Mouse (Mus musculus): ENCODE results near the gene Tpst2. TPM values are rescaled to one million over a fixed set of nuclear protein-coding genes. Genes with fewer than 3 reads are reported as not detected.

Gene Tpst2
- polyA plus RNA-seq, 1 experiment from 2014 or later = 30.0 TPM

- Histone ChIP-seq H3K36me3 (ENCODE audit: control insufficient read depth, insufficient read depth, low read length) (no peaks in the 10 kb centered on the region), H3K9me3 (ENCODE audit: control insufficient read depth, low read length) (no peaks in the 10 kb centered on the region), H3K4me2 (ENCODE audit: low read depth) (no peak overlapping the region), H3K9ac (ENCODE audit: low read length) (no peak overlapping the region), H3K27me3 (ENCODE audit: control insufficient read depth, insufficient read depth, low read length) (no peaks in the 10 kb centered on the region), H3K27ac (ENCODE audit: low read depth, low read length) (no peak overlapping the region), H3K4me3 (ENCODE audit: low read depth, low read length) (no peak overlapping the region), H3K4me1 (ENCODE audit: control insufficient read depth, insufficient read depth, low read length) (no peaks in the 10 kb centered on the region)
- 78% methylated on average over 9 of the region's 9 CpGs for WGBS
- DNase-seq (ENCODE audit: low spot score) (no peak), ATAC-seq (ENCODE audit: insufficient read depth, low FRiP score, low TSS enrichment) (no peak)
Observed at GRCm38 (mm10) chr5:112282780-112283482, 6.4 kb downstream of the Tpst2 start.

GRCm38 (mm10) chr5:112283543-112284202 is 7.2 kb downstream of the Tpst2 start:
- H3K4me2 ChIP-seq (ENCODE audit: low read depth) = no peak overlapping the region
- H3K4me3 ChIP-seq (ENCODE audit: low read depth, low read length) = no peak overlapping the region
- no peak for ATAC-seq (ENCODE audit: insufficient read depth, low FRiP score, low TSS enrichment)
- H3K4me1 ChIP-seq (ENCODE audit: control insufficient read depth, insufficient read depth, low read length) = no peaks in the 10 kb centered on the region
- H3K9ac ChIP-seq (ENCODE audit: low read length) = no peak overlapping the region
- WGBS = 78% methylated on average over 10 of the region's 10 CpGs
- H3K27me3 ChIP-seq (ENCODE audit: control insufficient read depth, insufficient read depth, low read length) = no peaks in the 10 kb centered on the region
- no peaks in the 10 kb centered on the region for H3K36me3 ChIP-seq (ENCODE audit: control insufficient read depth, insufficient read depth, low read length)
- no peak for DNase-seq (ENCODE audit: low spot score)
- no peaks in the 10 kb centered on the region for H3K9me3 ChIP-seq (ENCODE audit: control insufficient read depth, low read length)
- H3K27ac ChIP-seq (ENCODE audit: low read depth, low read length) = no peak overlapping the region

- Histone ChIP-seq H3K4me3 (ENCODE audit: low read depth, low read length) (no peak overlapping the region), H3K36me3 (ENCODE audit: control insufficient read depth, insufficient read depth, low read length) (no peaks in the 10 kb centered on the region), H3K4me2 (ENCODE audit: low read depth) (no peak overlapping the region), H3K27ac (ENCODE audit: low read depth, low read length) (no peak overlapping the region), H3K9me3 (ENCODE audit: control insufficient read depth, low read length) (no peaks in the 10 kb centered on the region), H3K27me3 (ENCODE audit: control insufficient read depth, insufficient read depth, low read length) (no peaks in the 10 kb centered on the region), H3K4me1 (ENCODE audit: control insufficient read depth, insufficient read depth, low read length) (no peaks in the 10 kb centered on the region), H3K9ac (ENCODE audit: low read length) (no peak overlapping the region)
- ATAC-seq (ENCODE audit: insufficient read depth, low FRiP score, low TSS enrichment) = no peak
- DNase-seq (ENCODE audit: low spot score) = no peak
- WGBS = 79% methylated on average over 6 of the region's 7 CpGs
Observed at GRCm38 (mm10) chr5:112284203-112284582, 7.7 kb downstream of the Tpst2 start.

- H3K4me1 ChIP-seq (ENCODE audit: control insufficient read depth, insufficient read depth, low read length) = no peaks in the 10 kb centered on the region
- WGBS = 94% methylated on average over 7 of the region's 7 CpGs
Observed at GRCm38 (mm10) chr5:112285548-112286085, 9.1 kb downstream of the Tpst2 start.

GRCm38 (mm10) chr5:112286608-112286983 is 10.1 kb downstream of the Tpst2 start:
- ATAC-seq (ENCODE audit: insufficient read depth, low FRiP score, low TSS enrichment) (no peak), DNase-seq (ENCODE audit: low spot score) (no peak)
- Histone ChIP-seq H3K4me3 (ENCODE audit: low read depth, low read length) (no peak overlapping the region), H3K36me3 (ENCODE audit: control insufficient read depth, insufficient read depth, low read length) (no peaks in the 10 kb centered on the region), H3K27ac (ENCODE audit: low read depth, low read length) (no peak overlapping the region), H3K9ac (ENCODE audit: low read length) (no peak overlapping the region), H3K9me3 (ENCODE audit: control insufficient read depth, low read length) (no peaks in the 10 kb centered on the region), H3K27me3 (ENCODE audit: control insufficient read depth, insufficient read depth, low read length) (no peaks in the 10 kb centered on the region), H3K4me2 (ENCODE audit: low read depth) (no peak overlapping the region), H3K4me1 (ENCODE audit: control insufficient read depth, insufficient read depth, low read length) (no peaks in the 10 kb centered on the region)
- 75% methylated on average over 2 of the region's 2 CpGs for WGBS

More at GRCm38 (mm10) chr5:112285548-112286085, 9.1 kb downstream of the Tpst2 start:
- Histone ChIP-seq H3K27me3 (ENCODE audit: control insufficient read depth, insufficient read depth, low read length) (no peaks in the 10 kb centered on the region), H3K9ac (ENCODE audit: low read length) (no peak overlapping the region), H3K9me3 (ENCODE audit: control insufficient read depth, low read length) (no peaks in the 10 kb centered on the region), H3K36me3 (ENCODE audit: control insufficient read depth, insufficient read depth, low read length) (no peaks in the 10 kb centered on the region), H3K4me3 (ENCODE audit: low read depth, low read length) (no peak overlapping the region), H3K27ac (ENCODE audit: low read depth, low read length) (no peak overlapping the region), H3K4me2 (ENCODE audit: low read depth) (no peak overlapping the region)
- no peak for ATAC-seq (ENCODE audit: insufficient read depth, low FRiP score, low TSS enrichment)
- DNase-seq (ENCODE audit: low spot score) = no peak

GRCm38 (mm10) chr5:112286984-112287641 is 10.6 kb downstream of the Tpst2 start:
- no peak for ATAC-seq (ENCODE audit: insufficient read depth, low FRiP score, low TSS enrichment)
- no peak overlapping the region for H3K4me2 ChIP-seq (ENCODE audit: low read depth)
- H3K27ac ChIP-seq (ENCODE audit: low read depth, low read length) = no peak overlapping the region
- no peak overlapping the region for H3K4me3 ChIP-seq (ENCODE audit: low read depth, low read length)
- WGBS = 85% methylated on average over 11 of the region's 11 CpGs
- no peaks in the 10 kb centered on the region for H3K4me1 ChIP-seq (ENCODE audit: control insufficient read depth, insufficient read depth, low read length)
- H3K9me3 ChIP-seq (ENCODE audit: control insufficient read depth, low read length) = no peaks in the 10 kb centered on the region
- no peak overlapping the region for H3K9ac ChIP-seq (ENCODE audit: low read length)
- H3K36me3 ChIP-seq (ENCODE audit: control insufficient read depth, insufficient read depth, low read length) = no peaks in the 10 kb centered on the region
- DNase-seq (ENCODE audit: low spot score) = no peak
- H3K27me3 ChIP-seq (ENCODE audit: control insufficient read depth, insufficient read depth, low read length) = no peaks in the 10 kb centered on the region

- DNase-seq (ENCODE audit: low spot score) (no peak), ATAC-seq (ENCODE audit: insufficient read depth, low FRiP score, low TSS enrichment) (no peak)
- WGBS = 96% methylated on average over 2 of the region's 2 CpGs
- Histone ChIP-seq H3K36me3 (ENCODE audit: control insufficient read depth, insufficient read depth, low read length) (no peaks in the 10 kb centered on the region), H3K9me3 (ENCODE audit: control insufficient read depth, low read length) (no peaks in the 10 kb centered on the region), H3K27ac (ENCODE audit: low read depth, low read length) (no peak overlapping the region), H3K4me1 (ENCODE audit: control insufficient read depth, insufficient read depth, low read length) (no peaks in the 10 kb centered on the region), H3K9ac (ENCODE audit: low read length) (no peak overlapping the region), H3K4me2 (ENCODE audit: low read depth) (no peak overlapping the region), H3K4me3 (ENCODE audit: low read depth, low read length) (no peak overlapping the region), H3K27me3 (ENCODE audit: control insufficient read depth, insufficient read depth, low read length) (no peaks in the 10 kb centered on the region)
Observed at GRCm38 (mm10) chr5:112287652-112288051, 11.2 kb downstream of the Tpst2 start.

GRCm38 (mm10) chr5:112288193-112289141 is 12.0 kb downstream of the Tpst2 start:
- no peak overlapping the region for H3K4me3 ChIP-seq (ENCODE audit: low read depth, low read length)
- no peak overlapping the region for H3K9ac ChIP-seq (ENCODE audit: low read length)
- H3K36me3 ChIP-seq (ENCODE audit: control insufficient read depth, insufficient read depth, low read length) = no peaks in the 10 kb centered on the region
- no peak overlapping the region for H3K27ac ChIP-seq (ENCODE audit: low read depth, low read length)
- no peak for DNase-seq (ENCODE audit: low spot score)
- WGBS = 83% methylated on average over 9 of the region's 9 CpGs
- no peaks in the 10 kb centered on the region for H3K9me3 ChIP-seq (ENCODE audit: control insufficient read depth, low read length)
- no peaks in the 10 kb centered on the region for H3K4me1 ChIP-seq (ENCODE audit: control insufficient read depth, insufficient read depth, low read length)
- ATAC-seq (ENCODE audit: insufficient read depth, low FRiP score, low TSS enrichment) = no peak
- H3K4me2 ChIP-seq (ENCODE audit: low read depth) = no peak overlapping the region
- H3K27me3 ChIP-seq (ENCODE audit: control insufficient read depth, insufficient read depth, low read length) = no peaks in the 10 kb centered on the region
